Mouse (Mus musculus): Measurements from ENCODE around the gene Ankrd9. TPM values are rescaled to one million over a fixed set of nuclear protein-coding genes. Genes with fewer than 3 reads are reported as not detected.

The Ankrd9 gene
- polyA plus RNA-seq, 1 experiment from 2014 or later = 13.5 TPM

DNA sequence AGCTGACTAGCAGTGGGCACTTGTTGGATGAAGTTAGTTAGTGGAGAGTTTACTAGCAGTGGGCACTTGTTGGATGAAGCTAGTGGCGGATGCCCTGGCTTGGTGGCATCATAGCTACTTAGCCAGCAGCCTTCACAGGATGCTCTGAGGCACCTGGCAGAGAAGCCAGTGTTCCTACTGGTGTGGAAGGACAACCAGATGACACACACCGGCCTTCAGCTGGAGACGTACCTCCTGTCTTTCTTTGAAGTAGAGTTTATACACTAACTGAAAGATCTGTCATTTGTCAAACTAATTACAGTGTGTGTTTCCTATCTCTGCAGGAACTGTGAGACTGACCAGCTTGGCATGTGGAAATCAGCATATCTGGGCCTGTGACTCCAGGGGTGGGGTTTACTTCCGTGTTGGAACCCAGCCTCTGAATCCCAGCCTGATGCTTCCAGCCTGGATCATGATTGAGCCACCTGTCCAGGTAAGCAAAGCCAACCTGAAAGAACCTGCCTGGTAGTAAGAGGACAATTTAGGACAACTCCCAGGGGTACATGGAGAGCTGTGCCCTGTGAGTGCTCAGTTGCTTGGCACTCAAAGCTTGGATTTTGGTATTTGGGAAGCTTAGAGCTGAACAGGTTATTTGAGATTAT, 24.4 kb downstream of the Ankrd9 start:
- Histone ChIP-seq H3K9me3 (no peaks in the 10 kb centered on the region), H3K27ac (replicated peaks) (no peak overlapping the region), H3K9ac (no peak overlapping the region), H3K27me3 (replicated peaks) (no peaks in the 10 kb centered on the region), H3K36me3 (peaks cover 28% of the 10 kb centered on the region), H3K4me3 (no peak overlapping the region), H3K4me2 (no peak overlapping the region), H3K4me1 (no peaks in the 10 kb centered on the region)
- no peak for ATAC-seq (ENCODE audit: extremely low read depth, insufficient number of reproducible peaks, low FRiP score, low TSS enrichment)
- 67% methylated on average over 4 of the region's 4 CpGs for WGBS

DNA sequence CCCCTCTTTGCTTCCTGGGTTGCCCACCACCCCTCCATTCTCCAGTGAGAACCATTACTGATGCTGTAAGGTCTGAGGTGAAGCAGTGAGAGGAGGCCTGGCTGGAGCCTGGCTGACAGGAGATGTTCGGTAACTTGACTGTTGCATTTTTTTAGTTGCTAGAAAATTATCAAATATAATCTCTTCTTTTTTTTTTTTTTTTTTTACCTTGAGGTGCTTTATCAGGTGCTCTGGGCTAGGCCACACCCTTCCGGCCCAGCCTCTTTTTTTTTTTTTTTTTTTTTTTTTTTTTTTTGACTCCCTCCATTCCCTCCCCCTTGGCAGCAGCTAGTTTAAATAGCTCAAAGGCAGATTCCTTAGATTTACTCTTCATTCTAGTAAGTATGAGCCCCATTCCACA, 24.9 kb downstream of the Ankrd9 start:
- 85% methylated on average over 2 of the region's 2 CpGs for WGBS
- ATAC-seq (ENCODE audit: extremely low read depth, insufficient number of reproducible peaks, low FRiP score, low TSS enrichment) = no peak
- Histone ChIP-seq H3K4me2 (no peak overlapping the region), H3K4me1 (no peaks in the 10 kb centered on the region), H3K27ac (replicated peaks) (no peak overlapping the region), H3K27me3 (replicated peaks) (no peaks in the 10 kb centered on the region), H3K4me3 (no peak overlapping the region), H3K9ac (no peak overlapping the region), H3K36me3 (peaks cover 27% of the 10 kb centered on the region), H3K9me3 (no peaks in the 10 kb centered on the region)

- WGBS = 81% methylated on average over 3 of the region's 3 CpGs
Observed at GRCm38 (mm10) chr12:110953443-110953842, 25.4 kb downstream of the Ankrd9 start.

GRCm38 (mm10) chr12:110952628-110953385, 26.0 kb downstream of the Ankrd9 start:
- 0 out of 2 replicates have a peak, but pooled peaks cover 5% of the 10 kb centered on the region for H3K4me1 ChIP-seq
- ATAC-seq (ENCODE audit: extremely low read depth, insufficient number of reproducible peaks, low FRiP score, low TSS enrichment) = no peak
- H3K36me3 ChIP-seq = peaks cover 34% of the 10 kb centered on the region
- H3K27ac ChIP-seq (replicated peaks) = no peak overlapping the region
- no peaks in the 10 kb centered on the region for H3K27me3 ChIP-seq (replicated peaks)
- no peaks in the 10 kb centered on the region for H3K9me3 ChIP-seq
- H3K9ac ChIP-seq = no peak overlapping the region
- H3K4me3 ChIP-seq = no peak overlapping the region
- 79% methylated on average over 6 of the region's 6 CpGs for WGBS
- H3K4me2 ChIP-seq = no peak overlapping the region

More at GRCm38 (mm10) chr12:110953443-110953842, 25.4 kb downstream of the Ankrd9 start:
- Histone ChIP-seq H3K36me3 (peaks cover 29% of the 10 kb centered on the region), H3K4me1 (no peaks in the 10 kb centered on the region), H3K4me3 (no peak overlapping the region), H3K27me3 (replicated peaks) (no peaks in the 10 kb centered on the region), H3K4me2 (no peak overlapping the region), H3K9ac (no peak overlapping the region), H3K27ac (replicated peaks) (no peak overlapping the region), H3K9me3 (no peaks in the 10 kb centered on the region)
- no peak; the same call in 1 of the 2 replicates for ATAC-seq (ENCODE audit: extremely low read depth, insufficient number of reproducible peaks, low FRiP score, low TSS enrichment)

DNA sequence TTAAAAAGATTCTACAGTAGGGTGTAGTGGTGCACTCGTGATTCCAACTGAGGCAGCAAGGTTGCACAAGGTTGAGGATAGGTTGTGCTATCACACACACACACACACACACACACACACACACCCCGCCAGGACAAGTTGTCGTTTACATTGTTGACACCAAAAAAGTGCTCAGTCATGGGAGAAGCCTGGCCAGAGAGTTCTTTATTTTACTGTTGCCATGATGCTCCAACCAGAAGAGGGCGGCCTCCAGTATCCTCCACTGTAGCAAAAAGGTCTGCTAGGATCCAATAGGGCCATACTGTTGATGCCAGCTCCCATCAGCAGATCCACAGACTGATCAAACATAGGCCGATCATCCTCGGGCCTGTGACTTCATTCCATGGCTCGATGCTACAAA, 27.6 kb downstream of the Ankrd9 start:
- H3K9me3 ChIP-seq = no peaks in the 10 kb centered on the region
- 79% methylated on average over 7 of the region's 7 CpGs for WGBS
- no peak overlapping the region for H3K9ac ChIP-seq
- H3K36me3 ChIP-seq = peaks cover 41% of the 10 kb centered on the region
- H3K4me2 ChIP-seq = no peak overlapping the region
- no peaks in the 10 kb centered on the region for H3K27me3 ChIP-seq (replicated peaks)
- 0 out of 2 replicates have a peak, but pooled peaks cover 5% of the 10 kb centered on the region for H3K4me1 ChIP-seq
- H3K27ac ChIP-seq (replicated peaks) = no peak overlapping the region
- no peak overlapping the region for H3K4me3 ChIP-seq
- ATAC-seq (ENCODE audit: extremely low read depth, insufficient number of reproducible peaks, low FRiP score, low TSS enrichment) = no peak

DNA sequence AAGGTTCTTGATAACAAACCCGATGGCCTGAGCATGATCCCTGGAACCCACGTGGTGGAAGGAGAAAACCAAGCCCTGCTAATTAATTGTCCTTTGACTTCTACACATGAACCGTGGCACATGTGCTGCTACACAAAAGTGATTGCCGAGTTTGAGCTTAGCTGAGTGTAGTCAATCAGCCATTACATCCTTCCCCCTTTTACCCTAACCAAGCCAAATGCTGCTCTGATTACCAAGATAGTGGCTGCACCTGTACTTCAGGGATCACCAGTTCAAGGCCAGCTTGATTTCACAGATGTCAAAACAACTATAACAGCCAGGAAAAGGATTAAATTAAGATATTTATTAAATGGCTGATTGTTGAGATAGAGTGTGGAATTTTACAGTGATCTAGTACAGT, 28.7 kb downstream of the Ankrd9 start:
- H3K4me1 ChIP-seq = 0 out of 2 replicates have a peak, but pooled peaks cover 5% of the 10 kb centered on the region
- H3K9ac ChIP-seq = no peak overlapping the region
- H3K36me3 ChIP-seq = peaks cover 42% of the 10 kb centered on the region
- H3K4me3 ChIP-seq = no peak overlapping the region
- WGBS = 84% methylated on average over 4 of the region's 4 CpGs
- H3K27me3 ChIP-seq (replicated peaks) = no peaks in the 10 kb centered on the region
- no peak for ATAC-seq (ENCODE audit: extremely low read depth, insufficient number of reproducible peaks, low FRiP score, low TSS enrichment)
- H3K4me2 ChIP-seq = no peak overlapping the region
- no peak overlapping the region for H3K27ac ChIP-seq (replicated peaks)
- H3K9me3 ChIP-seq = no peaks in the 10 kb centered on the region

GRCm38 (mm10) chr12:110949410-110949809, 29.4 kb downstream of the Ankrd9 start:
- Histone ChIP-seq H3K36me3 (peaks cover 41% of the 10 kb centered on the region), H3K4me3 (no peak overlapping the region), H3K27ac (replicated peaks) (no peak overlapping the region), H3K4me2 (no peak overlapping the region), H3K4me1 (0 out of 2 replicates have a peak, but pooled peaks cover 5% of the 10 kb centered on the region), H3K9ac (no peak overlapping the region), H3K9me3 (no peaks in the 10 kb centered on the region), H3K27me3 (replicated peaks) (no peaks in the 10 kb centered on the region)
- WGBS = 80% methylated on average over 1 of the region's 1 CpGs
- no peak for ATAC-seq (ENCODE audit: extremely low read depth, insufficient number of reproducible peaks, low FRiP score, low TSS enrichment)

- WGBS = 88% methylated on average over 3 of the region's 3 CpGs
- no peak overlapping the region for H3K4me3 ChIP-seq
- peaks cover 41% of the 10 kb centered on the region for H3K36me3 ChIP-seq
- 0 out of 2 replicates have a peak, but pooled peaks cover 5% of the 10 kb centered on the region for H3K4me1 ChIP-seq
- H3K9ac ChIP-seq = no peak overlapping the region
- H3K4me2 ChIP-seq = no peak overlapping the region
- H3K27ac ChIP-seq (replicated peaks) = no peak overlapping the region
- H3K9me3 ChIP-seq = no peaks in the 10 kb centered on the region
- ATAC-seq (ENCODE audit: extremely low read depth, insufficient number of reproducible peaks, low FRiP score, low TSS enrichment) = no peak
- H3K27me3 ChIP-seq (replicated peaks) = no peaks in the 10 kb centered on the region
Observed at GRCm38 (mm10) chr12:110948910-110949201, 30.0 kb downstream of the Ankrd9 start.

DNA sequence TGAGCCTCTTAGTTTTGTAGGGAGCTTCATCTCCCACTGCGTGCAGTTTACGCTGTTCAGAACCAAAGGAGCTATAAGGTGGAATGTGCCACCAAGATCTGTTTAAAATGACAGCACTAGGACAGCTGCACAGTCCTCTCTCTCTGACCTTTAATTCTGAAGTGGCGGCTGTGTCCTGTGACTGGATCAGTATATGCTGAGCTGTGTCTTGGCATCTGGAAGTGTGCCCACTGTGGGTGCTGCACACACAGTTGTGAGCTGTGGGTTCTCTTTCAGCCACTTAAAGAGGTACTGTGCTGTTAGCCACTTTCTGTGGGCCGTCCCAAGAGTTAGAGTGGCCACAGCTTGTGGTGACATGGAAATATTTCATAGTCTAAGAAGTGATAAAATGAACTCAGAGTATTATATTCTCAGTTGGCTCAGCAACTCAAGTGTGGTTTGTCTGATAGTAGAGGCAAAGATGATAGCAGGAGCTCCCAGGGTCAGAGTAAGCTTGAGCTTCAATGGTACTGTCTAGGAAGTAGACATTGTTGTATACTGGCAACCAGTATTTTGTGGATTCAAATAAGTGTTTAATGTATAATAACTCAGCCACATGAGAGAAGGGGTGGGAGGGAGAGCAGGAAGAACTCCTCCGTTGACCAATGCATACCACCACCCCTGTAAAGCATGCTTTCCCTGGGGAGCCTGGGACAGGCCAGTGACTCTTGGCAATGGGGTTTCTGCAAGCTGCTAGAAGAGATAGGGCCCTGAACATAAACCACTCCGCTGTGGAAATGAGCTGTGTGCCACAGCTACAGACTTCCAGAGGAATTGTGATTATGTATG, 30.5 kb downstream of the Ankrd9 start:
- no peak overlapping the region for H3K4me3 ChIP-seq
- no peak overlapping the region for H3K27ac ChIP-seq (replicated peaks)
- peaks cover 41% of the 10 kb centered on the region for H3K36me3 ChIP-seq
- ATAC-seq (ENCODE audit: extremely low read depth, insufficient number of reproducible peaks, low FRiP score, low TSS enrichment) = no peak
- H3K9me3 ChIP-seq = no peaks in the 10 kb centered on the region
- no peak overlapping the region for H3K9ac ChIP-seq
- H3K27me3 ChIP-seq (replicated peaks) = no peaks in the 10 kb centered on the region
- H3K4me2 ChIP-seq = no peak overlapping the region
- H3K4me1 ChIP-seq = 0 out of 2 replicates have a peak, but pooled peaks cover 5% of the 10 kb centered on the region
- 75% methylated on average over 6 of the region's 6 CpGs for WGBS

DNA sequence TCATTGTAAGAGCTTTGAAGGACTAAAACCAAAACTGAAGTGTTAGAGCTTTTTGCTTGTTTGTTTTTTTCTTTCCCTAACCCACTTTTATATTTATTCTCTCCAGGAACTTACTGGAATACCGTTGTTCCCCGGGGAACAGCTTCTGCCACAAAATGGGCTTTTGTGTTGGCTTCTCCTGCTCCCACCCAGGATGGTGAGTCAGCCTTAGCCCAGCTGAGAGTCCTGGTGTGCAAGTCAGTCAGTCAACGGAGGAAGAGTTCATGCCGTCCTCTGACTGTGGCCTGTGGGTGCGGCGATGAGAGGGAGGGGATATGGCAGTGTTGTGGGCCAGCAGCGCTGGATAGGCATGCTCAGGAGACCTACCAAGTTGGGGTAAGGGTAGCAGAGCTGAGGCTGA, 32.6 kb downstream of the Ankrd9 start:
- H3K9me3 ChIP-seq = no peaks in the 10 kb centered on the region
- peaks cover 52% of the 10 kb centered on the region for H3K36me3 ChIP-seq
- 87% methylated on average over 7 of the region's 7 CpGs for WGBS
- no peak for ATAC-seq (ENCODE audit: extremely low read depth, insufficient number of reproducible peaks, low FRiP score, low TSS enrichment)
- H3K4me2 ChIP-seq = no peak overlapping the region
- H3K4me1 ChIP-seq = 0 out of 2 replicates have a peak, but pooled peaks cover 5% of the 10 kb centered on the region
- H3K4me3 ChIP-seq = no peak overlapping the region
- no peaks in the 10 kb centered on the region for H3K27me3 ChIP-seq (replicated peaks)
- no peak overlapping the region for H3K9ac ChIP-seq
- no peak overlapping the region for H3K27ac ChIP-seq (replicated peaks)

GRCm38 (mm10) chr12:110940869-110941268, 38.0 kb downstream of the Ankrd9 start:
- 90% methylated on average over 3 of the region's 3 CpGs for WGBS

More at GRCm38 (mm10) chr12:110940869-110941268, 38.0 kb downstream of the Ankrd9 start:
- no peak overlapping the region for H3K9ac ChIP-seq
- ATAC-seq (ENCODE audit: extremely low read depth, insufficient number of reproducible peaks, low FRiP score, low TSS enrichment) = no peak
- peaks cover 43% of the 10 kb centered on the region for H3K36me3 ChIP-seq
- 0 out of 2 replicates have a peak, but pooled peaks cover 3% of the 10 kb centered on the region for H3K4me1 ChIP-seq
- H3K27ac ChIP-seq (replicated peaks) = no peak overlapping the region
- no peaks in the 10 kb centered on the region for H3K9me3 ChIP-seq
- H3K27me3 ChIP-seq (replicated peaks) = no peaks in the 10 kb centered on the region
- no peak overlapping the region for H3K4me2 ChIP-seq
- no peak overlapping the region for H3K4me3 ChIP-seq
